Mouse (Mus musculus): ENCODE data around the gene Chmp5. TPM values are rescaled to one million over a fixed set of nuclear protein-coding genes. Genes with fewer than 3 reads are reported as not detected.

Chmp5 gene
- polyA plus RNA-seq, 1 experiment from 2014 or later = 112 TPM

DNA sequence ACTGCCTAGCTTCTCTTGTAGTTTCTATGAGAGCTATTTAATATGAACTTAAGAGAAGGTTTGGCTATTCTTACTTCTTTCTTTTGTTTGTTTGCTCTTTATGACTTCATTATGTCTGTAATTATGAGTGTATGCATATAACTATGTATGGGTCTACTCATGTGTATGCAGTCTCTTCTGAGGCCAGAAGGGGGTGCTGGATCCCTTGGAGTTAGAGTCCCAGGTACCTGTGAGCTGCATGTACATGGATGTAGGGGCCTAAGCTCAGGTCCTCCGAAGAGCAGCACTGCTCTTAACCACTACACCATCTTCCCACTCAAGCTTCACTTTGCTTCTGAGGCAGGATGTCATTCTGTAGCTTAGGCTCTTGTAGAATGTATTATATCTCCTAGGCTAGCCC lies 5.3 kb downstream of the Chmp5 start:
- Histone ChIP-seq H3K9me3 (no peaks in the 10 kb centered on the region), H3K4me2 (no peak overlapping the region), H3K36me3 (peaks cover 67% of the 10 kb centered on the region), H3K27me3 (no peaks in the 10 kb centered on the region), H3K4me3 (no peak overlapping the region), H3K4me1 (peaks cover 9% of the 10 kb centered on the region), H3K27ac (no peak overlapping the region), H3K9ac (no peak overlapping the region)
- WGBS = 88% methylated on average over 1 of the region's 1 CpGs
- ATAC-seq (ENCODE audit: borderline replicate concordance, extremely low read depth, low FRiP score, low TSS enrichment) = no peak

GRCm38 (mm10) chr4:40955942-40956341 lies 7.7 kb downstream of the Chmp5 start:
- Histone ChIP-seq H3K36me3 (peaks cover 81% of the 10 kb centered on the region), H3K9ac (no peak overlapping the region), H3K9me3 (no peaks in the 10 kb centered on the region), H3K4me3 (no peak overlapping the region), H3K27ac (no peak overlapping the region), H3K4me2 (no peak overlapping the region), H3K4me1 (no peaks in the 10 kb centered on the region), H3K27me3 (no peaks in the 10 kb centered on the region)
- WGBS = 65% methylated on average over 6 of the region's 6 CpGs
- no peak for ATAC-seq (ENCODE audit: borderline replicate concordance, extremely low read depth, low FRiP score, low TSS enrichment)

DNA sequence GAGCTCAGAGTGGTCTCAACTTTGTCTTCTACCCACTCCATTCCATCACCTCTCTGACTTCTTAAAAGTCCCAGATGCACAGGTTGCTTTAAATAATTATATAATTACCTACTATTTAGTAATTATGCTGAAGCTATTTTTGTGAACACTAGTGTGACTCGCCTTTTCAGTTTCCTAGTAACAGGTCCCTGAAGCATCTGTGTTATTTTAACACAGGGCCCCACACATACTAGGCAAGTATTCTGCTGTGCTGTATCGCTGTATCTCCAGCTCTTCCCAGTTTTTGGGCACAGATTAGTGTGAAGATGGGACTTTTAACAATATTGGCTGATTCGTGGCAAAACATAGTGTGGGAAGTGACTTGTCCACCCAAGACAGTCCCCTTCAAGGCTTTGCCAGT lies 15.3 kb downstream of the Chmp5 start:
- Histone ChIP-seq H3K27ac (no peak overlapping the region), H3K4me2 (no peak overlapping the region), H3K9me3 (no peaks in the 10 kb centered on the region), H3K27me3 (no peaks in the 10 kb centered on the region), H3K9ac (no peak overlapping the region), H3K4me3 (no peak overlapping the region), H3K36me3 (peaks cover 70% of the 10 kb centered on the region), H3K4me1 (no peaks in the 10 kb centered on the region)
- 90% methylated on average over 3 of the region's 3 CpGs for WGBS
- ATAC-seq (ENCODE audit: borderline replicate concordance, extremely low read depth, low FRiP score, low TSS enrichment) = no peak

GRCm38 (mm10) chr4:40969161-40969560 lies 21.0 kb downstream of the Chmp5 start:
- H3K4me2 ChIP-seq = no peak overlapping the region
- peaks cover 18% of the 10 kb centered on the region for H3K4me1 ChIP-seq
- 66% methylated on average over 4 of the region's 4 CpGs for WGBS
- no peaks in the 10 kb centered on the region for H3K27me3 ChIP-seq
- H3K9ac ChIP-seq = no peak overlapping the region
- ATAC-seq (ENCODE audit: borderline replicate concordance, extremely low read depth, low FRiP score, low TSS enrichment) = no peak
- no peak overlapping the region for H3K4me3 ChIP-seq
- H3K36me3 ChIP-seq = peaks cover 22% of the 10 kb centered on the region; the same call in 1 of the 2 replicates
- no peaks in the 10 kb centered on the region for H3K9me3 ChIP-seq
- H3K27ac ChIP-seq = peak overlapping the region; percentile 95; the same call in 1 of the 2 replicates

DNA sequence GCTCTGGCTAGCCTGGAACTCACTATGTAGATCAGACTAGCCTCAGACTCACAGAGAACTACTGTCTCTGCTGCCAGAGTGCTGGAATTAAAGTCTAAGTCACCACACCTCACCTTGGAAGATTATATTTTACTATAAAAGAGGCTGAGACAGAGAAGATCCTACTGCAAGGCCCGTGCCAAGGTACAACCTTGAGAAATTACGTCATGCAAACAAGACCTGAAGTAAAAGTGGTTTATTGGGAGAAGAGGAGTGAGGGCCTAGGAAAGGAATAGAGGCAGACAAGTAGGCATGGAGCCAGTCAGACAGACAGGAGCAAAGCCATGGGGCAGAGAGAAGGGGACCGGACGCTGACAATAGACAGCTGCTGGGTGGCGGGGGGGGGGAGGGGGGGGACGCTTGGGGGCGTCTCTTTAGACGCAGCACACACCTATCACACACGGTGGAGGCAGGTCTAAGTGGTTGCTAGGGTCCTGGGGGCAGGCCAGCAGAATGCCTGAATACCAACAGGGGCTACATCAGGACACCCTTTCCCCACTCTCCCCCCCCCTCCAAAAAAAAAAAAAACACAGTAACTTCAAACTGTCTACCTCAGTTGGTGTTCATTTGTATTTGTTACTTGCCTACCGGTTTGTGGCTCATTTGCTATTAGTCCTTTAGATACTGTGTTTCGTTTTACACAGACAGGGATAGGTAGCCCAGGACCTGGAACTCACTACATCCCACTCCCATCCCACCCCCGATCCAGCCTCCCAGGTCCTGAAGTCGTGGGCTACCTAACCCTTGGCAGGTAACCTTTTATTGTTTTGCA lies 21.8 kb downstream of the Chmp5 start:
- peak overlapping the region; percentile 70 for H3K4me2 ChIP-seq
- no peaks in the 10 kb centered on the region for H3K9me3 ChIP-seq
- H3K4me1 ChIP-seq = peaks cover 18% of the 10 kb centered on the region
- no peaks in the 10 kb centered on the region for H3K27me3 ChIP-seq
- peak overlapping the region; percentile 96 for H3K4me3 ChIP-seq
- peak; percentile 27 for ATAC-seq (ENCODE audit: borderline replicate concordance, extremely low read depth, low FRiP score, low TSS enrichment)
- peak overlapping the region; percentile 95 for H3K27ac ChIP-seq
- H3K36me3 ChIP-seq = peaks cover 17% of the 10 kb centered on the region; the same call in 1 of the 2 replicates
- WGBS = 9% methylated on average over 8 of the region's 13 CpGs
- H3K9ac ChIP-seq = peak overlapping the region; percentile 76

- H3K27me3 ChIP-seq = no peaks in the 10 kb centered on the region
- WGBS = 2% methylated on average over 16 of the region's 16 CpGs
- peak overlapping the region; percentile 70 for H3K4me2 ChIP-seq
- no peak; the same call in 1 of the 2 replicates for ATAC-seq (ENCODE audit: borderline replicate concordance, extremely low read depth, low FRiP score, low TSS enrichment)
- H3K27ac ChIP-seq = peak overlapping the region; percentile 95
- peak overlapping the region; percentile 76 for H3K9ac ChIP-seq
- H3K4me3 ChIP-seq = peak overlapping the region; percentile 96
- H3K4me1 ChIP-seq = peaks cover 18% of the 10 kb centered on the region
- H3K36me3 ChIP-seq = peaks cover 15% of the 10 kb centered on the region; the same call in 1 of the 2 replicates
- no peaks in the 10 kb centered on the region for H3K9me3 ChIP-seq
Observed at GRCm38 (mm10) chr4:40970592-40970841, 22.3 kb downstream of the Chmp5 start.

GRCm38 (mm10) chr4:40970842-40971701 lies 22.9 kb downstream of the Chmp5 start, which contains the start of gene Nfx1:
Nfx1 (plus strand) TSS chr4:40970906.
- H3K4me3 ChIP-seq = peak within 1 kb of the TSS; percentile 96
- H3K27ac ChIP-seq = peak within 1 kb of the TSS; percentile 95
- no peaks in the 10 kb centered on the region for H3K9me3 ChIP-seq
- H3K9ac ChIP-seq = peak within 1 kb of the TSS; percentile 76
- peak; percentile 96 for ATAC-seq (ENCODE audit: borderline replicate concordance, extremely low read depth, low FRiP score, low TSS enrichment)
- H3K4me2 ChIP-seq = peak within 1 kb of the TSS; percentile 70
- peaks cover 13% of the 10 kb centered on the region; the same call in 1 of the 2 replicates for H3K36me3 ChIP-seq
- H3K4me1 ChIP-seq = peaks cover 18% of the 10 kb centered on the region
- under 1% methylated on average over 66 of the region's 85 CpGs for WGBS
- no peaks in the 10 kb centered on the region for H3K27me3 ChIP-seq

GRCm38 (mm10) chr4:40971744-40972143 lies 23.5 kb downstream of the Chmp5 start:
- H3K4me3 ChIP-seq = peak overlapping the region; percentile 96
- H3K4me2 ChIP-seq = peak overlapping the region; percentile 70
- no peaks in the 10 kb centered on the region for H3K9me3 ChIP-seq
- no peak for ATAC-seq (ENCODE audit: borderline replicate concordance, extremely low read depth, low FRiP score, low TSS enrichment)
- H3K36me3 ChIP-seq = peaks cover 15% of the 10 kb centered on the region
- peak overlapping the region; percentile 95 for H3K27ac ChIP-seq
- peaks cover 18% of the 10 kb centered on the region for H3K4me1 ChIP-seq
- peak overlapping the region; percentile 76 for H3K9ac ChIP-seq
- no peaks in the 10 kb centered on the region for H3K27me3 ChIP-seq
- WGBS = 21% methylated on average over 13 of the region's 13 CpGs

GRCm38 (mm10) chr4:40974011-40974410 lies 25.8 kb downstream of the Chmp5 start:
- WGBS = 97% methylated on average over 1 of the region's 1 CpGs

GRCm38 (mm10) chr4:40975678-40976077 lies 27.5 kb downstream of the Chmp5 start:
- peaks cover 47% of the 10 kb centered on the region for H3K36me3 ChIP-seq
- ATAC-seq (ENCODE audit: borderline replicate concordance, extremely low read depth, low FRiP score, low TSS enrichment) = no peak
- WGBS = 85% methylated on average over 3 of the region's 3 CpGs
- no peak overlapping the region for H3K9ac ChIP-seq
- H3K27me3 ChIP-seq = no peaks in the 10 kb centered on the region
- H3K4me2 ChIP-seq = no peak overlapping the region
- H3K27ac ChIP-seq = no peak overlapping the region
- H3K4me1 ChIP-seq = peaks cover 9% of the 10 kb centered on the region; the same call in 1 of the 2 replicates
- H3K9me3 ChIP-seq = no peaks in the 10 kb centered on the region
- H3K4me3 ChIP-seq = no peak overlapping the region

More at GRCm38 (mm10) chr4:40974011-40974410, 25.8 kb downstream of the Chmp5 start:
- Histone ChIP-seq H3K4me2 (no peak overlapping the region), H3K4me3 (no peak overlapping the region), H3K9ac (no peak overlapping the region), H3K9me3 (no peaks in the 10 kb centered on the region), H3K27me3 (no peaks in the 10 kb centered on the region), H3K36me3 (peaks cover 32% of the 10 kb centered on the region), H3K4me1 (peaks cover 18% of the 10 kb centered on the region), H3K27ac (no peak overlapping the region)
- no peak for ATAC-seq (ENCODE audit: borderline replicate concordance, extremely low read depth, low FRiP score, low TSS enrichment)

- peaks cover 9% of the 10 kb centered on the region; the same call in 1 of the 2 replicates for H3K4me1 ChIP-seq
Observed at GRCm38 (mm10) chr4:40976651-40977050, 28.4 kb downstream of the Chmp5 start.

GRCm38 (mm10) chr4:40979430-40979829 lies 31.2 kb downstream of the Chmp5 start:
- Histone ChIP-seq H3K27ac (no peak overlapping the region), H3K4me3 (no peak overlapping the region), H3K36me3 (peaks cover 75% of the 10 kb centered on the region), H3K4me2 (no peak overlapping the region), H3K9ac (no peak overlapping the region), H3K4me1 (no peaks in the 10 kb centered on the region), H3K27me3 (no peaks in the 10 kb centered on the region), H3K9me3 (no peaks in the 10 kb centered on the region)
- WGBS = 86% methylated on average over 1 of the region's 1 CpGs
- ATAC-seq (ENCODE audit: borderline replicate concordance, extremely low read depth, low FRiP score, low TSS enrichment) = no peak

More at GRCm38 (mm10) chr4:40976651-40977050, 28.4 kb downstream of the Chmp5 start:
- Histone ChIP-seq H3K9me3 (no peaks in the 10 kb centered on the region), H3K36me3 (peaks cover 55% of the 10 kb centered on the region), H3K4me3 (no peak overlapping the region), H3K27me3 (no peaks in the 10 kb centered on the region), H3K9ac (no peak overlapping the region), H3K4me2 (no peak overlapping the region), H3K27ac (no peak overlapping the region)
- no peak for ATAC-seq (ENCODE audit: borderline replicate concordance, extremely low read depth, low FRiP score, low TSS enrichment)
- WGBS = 90% methylated on average over 10 of the region's 10 CpGs
